Mouse (Mus musculus) thymus, adult 2 months (tissue): ENCODE results near the gene Smim5.

Source experiments
- CTCF ChIP-seq: fragments of 200-500 bp; IDR thresholded peaks from 2 replicates; pipeline ENCODE4 v1.5.1; 2012; ENCODE audit warnings: mild to moderate bottlenecking, control low read depth, low read length, moderate library complexity, borderline replicate concordance; ENCODE audit not compliant: control insufficient read depth, poor library complexity, insufficient read depth; ENCODE audit errors: extremely low read depth
- POLR2A ChIP-seq: fragments of 200-500 bp; IDR thresholded peaks from 2 replicates; pipeline ENCODE4 v1.6.1; 2012; ENCODE audit warnings: mild to moderate bottlenecking, low read length, control low read depth, moderate library complexity; ENCODE audit not compliant: control insufficient read depth, poor library complexity, insufficient read depth; ENCODE audit errors: extremely low read depth

DNA sequence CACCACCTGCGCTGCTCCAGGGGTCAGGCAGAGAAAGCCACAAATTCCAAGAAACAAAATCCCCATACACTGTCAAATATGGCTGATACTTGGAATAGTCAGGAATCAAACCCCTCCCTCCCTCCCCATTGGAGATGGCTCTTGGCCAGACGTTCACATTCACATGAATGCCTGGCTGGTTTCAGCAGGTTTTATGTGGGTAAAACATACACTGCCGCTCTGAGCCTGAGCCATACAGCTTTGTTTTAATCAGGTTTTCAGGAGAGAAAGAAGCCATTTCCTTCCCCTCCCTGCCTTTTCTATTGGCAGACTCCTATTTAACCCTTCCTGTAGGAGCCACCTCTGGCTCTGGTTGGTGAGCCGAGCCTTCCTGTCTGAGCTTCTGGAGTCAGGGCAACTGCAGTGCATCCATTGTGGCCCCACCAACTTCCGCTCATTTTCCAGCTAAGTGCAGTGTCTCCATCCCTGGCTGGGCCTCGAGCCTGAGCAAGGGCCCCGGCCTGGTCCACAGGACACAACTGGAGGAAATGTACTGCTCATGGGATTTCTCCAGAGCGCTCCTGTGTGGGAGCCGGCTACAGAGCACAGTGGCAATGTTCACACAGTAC is 46.6 kb downstream of the Smim5 start:
- no peak for TF ChIP-seq CTCF
- no peak for TF ChIP-seq POLR2A
